Mouse (Mus musculus): ENCODE measurements around the gene Ucp2.

Gene Ucp2

DNA sequence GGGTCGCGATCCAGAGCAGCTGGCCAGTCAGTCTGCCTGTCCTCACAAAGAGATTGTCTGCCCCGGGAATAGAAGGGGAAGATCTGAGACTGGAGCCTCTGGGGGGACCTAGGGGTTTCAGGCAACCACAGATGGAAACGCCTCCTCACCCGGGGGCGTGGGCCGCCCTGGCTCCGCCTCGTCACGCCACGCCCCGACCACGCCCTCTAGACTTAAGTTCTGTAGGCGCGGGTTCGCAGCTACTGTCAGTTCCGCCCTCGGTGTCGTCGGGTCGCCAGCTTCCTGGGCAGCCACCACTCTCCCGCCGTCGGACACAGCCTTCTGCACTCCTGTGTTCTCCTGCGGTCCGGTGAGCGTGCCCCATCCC lies at the start of gene Ucp2:
Gene Ucp2 (plus strand): TSS at position 221 of the 367 bp plus-strand sequence.
- peak; percentile 61 for DNase-seq (ENCODE audit: low spot score)

DNA sequence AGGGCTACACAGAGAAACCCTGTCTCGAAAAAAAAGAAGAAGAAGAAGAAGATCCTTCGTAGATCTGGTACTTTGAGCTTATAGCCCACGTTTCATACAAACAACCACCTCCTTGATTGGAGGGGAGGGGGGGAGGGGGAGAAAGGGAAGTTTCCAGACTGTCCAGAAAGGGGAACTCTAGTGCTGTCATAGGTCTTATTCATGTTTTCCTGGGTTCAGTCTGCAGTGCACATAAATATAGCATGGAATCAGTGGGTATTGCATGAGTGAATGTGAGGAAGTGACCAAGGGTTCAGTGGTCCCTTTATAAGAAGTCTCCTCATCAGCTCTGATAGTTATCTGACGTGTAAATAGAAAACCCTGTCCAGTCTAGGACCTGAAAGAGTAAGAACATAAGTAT lies 49.4 kb upstream of the Ucp2 start:
- DNase-seq (ENCODE audit: low spot score) = no peak

DNA sequence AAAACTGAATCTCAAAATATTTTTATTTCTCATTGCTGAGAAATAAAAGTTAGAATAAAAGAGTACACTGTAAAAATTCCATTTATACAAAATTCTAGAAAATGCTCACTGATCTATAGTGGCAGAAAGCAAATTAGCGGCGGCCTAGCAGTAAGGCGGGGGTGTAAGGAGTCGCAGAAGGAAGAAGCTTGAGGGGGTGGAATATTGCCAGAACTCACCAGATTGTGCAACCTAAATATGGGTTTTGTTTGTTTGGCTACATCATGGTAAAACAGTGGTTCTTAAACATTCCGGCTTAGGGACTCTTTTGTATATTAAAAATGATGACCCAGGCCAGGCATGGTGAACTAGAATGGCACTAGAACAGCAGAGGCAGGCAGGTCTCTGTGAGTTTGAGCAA lies 46.9 kb upstream of the Ucp2 start:
- no peak for DNase-seq (ENCODE audit: low spot score)

DNA sequence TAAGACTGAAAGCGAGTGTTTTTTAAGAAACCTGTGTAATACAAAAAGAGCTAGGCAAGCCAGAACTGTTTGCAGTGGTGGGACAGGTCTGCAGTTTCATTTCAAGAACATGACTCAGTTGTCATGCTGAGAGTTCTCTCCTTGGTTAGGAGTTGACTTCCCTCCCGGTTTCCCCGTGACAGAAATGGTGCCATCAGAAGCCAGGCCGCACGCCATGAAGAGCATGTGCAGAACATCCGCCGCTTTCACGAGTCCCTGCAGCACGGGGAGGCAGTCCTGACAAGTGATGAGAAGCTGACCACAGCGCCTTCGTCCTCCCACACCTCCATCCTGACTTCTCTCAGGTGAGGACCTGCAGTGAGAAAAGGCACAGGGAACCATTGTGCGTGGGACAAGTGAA lies 44.6 kb upstream of the Ucp2 start:
- DNase-seq (ENCODE audit: low spot score) = no peak

DNA sequence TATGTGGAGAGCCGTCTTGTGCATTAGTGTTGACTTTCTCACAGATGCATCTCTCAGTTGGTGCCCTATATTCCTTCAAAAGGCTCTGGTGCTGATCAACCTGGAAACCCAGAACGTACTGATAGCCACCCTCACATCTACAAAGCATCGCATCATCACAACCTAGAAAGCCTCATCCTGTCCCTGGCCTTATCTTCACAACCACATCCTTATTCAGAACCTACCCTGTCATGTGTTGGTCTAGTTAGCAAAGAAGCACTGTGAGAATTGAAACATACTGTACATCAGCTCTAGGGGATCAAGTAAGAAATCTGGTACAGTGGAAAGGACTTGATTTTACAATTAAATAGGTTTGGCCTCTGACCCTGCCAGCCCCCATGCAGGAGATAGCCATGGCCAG lies 44.2 kb upstream of the Ucp2 start:
- DNase-seq (ENCODE audit: low spot score) = no peak

DNA sequence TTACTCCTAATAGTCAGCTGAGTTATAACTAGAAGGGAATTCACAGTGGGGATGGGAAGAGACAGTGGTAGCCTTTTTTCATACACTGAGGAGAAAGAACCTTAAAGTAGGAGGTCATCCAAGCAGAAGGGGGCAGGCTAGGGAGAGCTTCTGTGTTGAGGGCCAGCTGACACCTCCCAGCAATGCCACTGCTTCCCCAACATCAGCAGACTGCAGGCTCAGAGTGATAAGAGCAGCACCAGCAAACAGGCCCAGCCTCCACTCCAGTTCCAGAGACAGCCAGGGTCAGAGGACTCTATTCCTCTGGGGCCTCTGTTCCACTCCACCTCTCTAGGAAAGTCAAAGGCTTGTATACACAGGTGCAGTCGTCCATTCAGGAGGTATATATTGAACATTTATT lies 35.0 kb upstream of the Ucp2 start:
- no peak for DNase-seq (ENCODE audit: low spot score)

DNA sequence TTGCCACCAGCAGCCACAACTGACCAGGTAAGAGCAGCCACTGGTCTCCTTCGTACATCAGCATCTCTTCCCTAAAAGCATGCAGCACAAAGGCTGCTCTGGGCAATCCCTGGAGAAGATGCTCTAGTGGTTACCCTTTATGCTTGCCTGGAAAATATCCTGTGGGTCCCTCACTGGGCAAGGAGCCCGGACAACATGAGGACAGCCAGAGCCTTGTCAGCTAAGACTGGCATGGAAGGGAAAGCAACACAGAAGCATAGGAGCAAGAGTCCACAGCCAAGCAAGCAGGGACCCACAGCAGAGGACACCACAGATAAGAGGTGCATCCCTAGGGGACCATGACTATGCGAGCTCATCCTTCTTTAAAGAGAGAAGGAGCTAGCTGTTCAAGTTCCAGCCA lies 33.3 kb upstream of the Ucp2 start:
- DNase-seq (ENCODE audit: low spot score) = peak; percentile 80

DNA sequence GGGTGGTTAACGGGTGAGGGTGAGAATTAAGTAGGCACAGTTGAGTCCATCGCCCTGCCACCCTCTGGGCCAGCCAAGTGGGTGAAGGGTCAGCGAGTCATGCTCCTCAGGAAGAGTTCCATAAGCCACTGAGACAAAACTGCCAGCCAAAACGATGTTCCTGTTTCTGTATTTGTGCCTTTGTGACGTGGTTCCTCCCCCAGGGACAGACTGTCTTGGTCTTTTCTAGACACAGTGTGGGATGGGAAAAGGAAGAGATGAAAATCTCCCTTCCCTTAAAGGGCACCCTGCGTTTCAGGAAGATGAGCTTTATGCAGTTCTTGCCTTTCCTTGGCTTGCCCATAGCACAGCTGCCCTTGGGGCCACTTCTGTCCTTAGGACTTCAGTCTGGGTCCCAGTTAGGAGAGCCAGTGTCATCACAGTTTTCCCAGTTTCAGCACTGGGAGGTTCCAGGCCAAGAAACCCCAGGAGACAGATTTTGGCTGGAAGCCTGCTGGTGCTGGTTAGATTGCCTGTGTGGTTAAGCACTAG lies 31.5 kb upstream of the Ucp2 start:
- peak; percentile 78 for DNase-seq (ENCODE audit: low spot score)

DNA sequence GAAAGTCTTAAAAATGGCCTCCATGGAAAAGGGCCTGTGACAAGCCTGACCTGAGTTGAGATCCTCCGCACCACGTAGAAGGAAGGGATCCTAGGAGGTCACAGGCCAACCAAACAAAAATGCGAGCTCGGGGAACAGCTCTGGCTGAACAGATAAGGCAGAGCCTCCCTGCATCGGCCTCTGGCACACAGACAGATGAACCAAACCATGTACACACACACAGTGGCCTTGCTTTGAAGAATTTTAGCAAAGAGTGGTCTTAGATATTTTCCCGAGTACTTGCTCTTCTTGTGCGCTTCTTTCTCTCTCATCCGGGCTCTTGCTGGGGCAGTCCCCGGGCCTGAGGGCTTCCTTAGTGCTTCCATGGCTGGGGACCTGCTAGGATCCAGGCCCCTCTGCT lies 29.9 kb upstream of the Ucp2 start:
- DNase-seq (ENCODE audit: low spot score) = peak; percentile 22

DNA sequence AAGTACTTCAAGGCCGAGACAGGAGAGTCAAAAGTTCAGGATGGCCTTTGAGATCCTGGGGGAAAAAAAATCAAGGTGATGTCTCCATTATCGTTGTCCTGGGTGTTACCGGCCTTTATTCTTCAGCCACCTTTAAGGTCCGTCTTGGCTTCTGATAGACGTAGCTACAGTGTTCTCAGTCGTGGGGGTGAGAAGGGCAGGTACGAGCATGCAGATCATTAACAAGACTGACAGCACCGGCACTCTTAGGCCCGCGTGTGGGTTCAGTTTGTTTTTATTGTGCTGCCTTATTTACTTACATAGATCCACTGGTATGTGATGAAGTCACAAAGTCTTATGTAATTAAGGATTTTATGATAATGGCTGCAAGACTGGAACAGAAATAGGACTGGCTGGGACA lies 29.4 kb upstream of the Ucp2 start:
- no peak for DNase-seq (ENCODE audit: low spot score)

DNA sequence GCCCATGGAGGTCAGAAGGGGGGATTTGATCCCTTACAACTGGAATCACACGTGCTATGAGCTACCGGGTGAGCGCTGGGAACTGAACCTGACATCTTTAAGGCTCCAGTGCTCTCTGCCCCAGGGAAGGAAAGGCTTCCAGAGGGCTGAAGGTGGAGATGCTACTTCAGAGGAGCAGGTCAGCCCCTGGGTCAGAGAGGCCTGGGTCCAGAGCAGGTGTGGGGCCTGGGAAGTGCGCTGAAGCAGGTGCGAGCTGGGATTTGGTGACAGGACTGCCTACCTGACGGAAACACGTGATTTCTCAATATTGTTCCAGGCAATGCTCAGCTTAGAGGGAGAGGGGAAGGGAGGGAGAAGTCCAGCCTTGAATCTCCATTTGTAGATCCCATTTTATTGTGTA lies 28.9 kb upstream of the Ucp2 start:
- DNase-seq (ENCODE audit: low spot score) = no peak

DNA sequence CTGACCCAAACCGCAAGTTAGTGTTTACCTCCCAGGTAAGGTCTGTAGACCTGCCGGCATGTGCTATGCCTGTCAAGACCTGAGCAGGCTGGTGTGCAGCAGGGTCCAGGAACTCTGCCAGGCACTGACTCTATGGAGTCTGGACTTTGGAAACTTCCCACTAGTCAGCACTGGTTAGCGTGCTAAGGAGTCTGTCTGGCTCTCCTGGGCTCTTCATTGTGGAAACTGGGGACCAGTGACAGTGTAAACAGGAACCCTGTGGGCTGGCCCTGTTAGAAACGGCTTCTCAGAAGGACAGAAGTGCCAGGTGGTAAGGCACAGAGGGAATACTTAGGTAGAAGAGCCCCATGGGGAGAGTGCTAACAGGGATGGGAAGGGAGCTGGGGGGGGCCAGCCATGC lies 27.9 kb upstream of the Ucp2 start:
- peak; percentile 46 for DNase-seq (ENCODE audit: low spot score)

DNA sequence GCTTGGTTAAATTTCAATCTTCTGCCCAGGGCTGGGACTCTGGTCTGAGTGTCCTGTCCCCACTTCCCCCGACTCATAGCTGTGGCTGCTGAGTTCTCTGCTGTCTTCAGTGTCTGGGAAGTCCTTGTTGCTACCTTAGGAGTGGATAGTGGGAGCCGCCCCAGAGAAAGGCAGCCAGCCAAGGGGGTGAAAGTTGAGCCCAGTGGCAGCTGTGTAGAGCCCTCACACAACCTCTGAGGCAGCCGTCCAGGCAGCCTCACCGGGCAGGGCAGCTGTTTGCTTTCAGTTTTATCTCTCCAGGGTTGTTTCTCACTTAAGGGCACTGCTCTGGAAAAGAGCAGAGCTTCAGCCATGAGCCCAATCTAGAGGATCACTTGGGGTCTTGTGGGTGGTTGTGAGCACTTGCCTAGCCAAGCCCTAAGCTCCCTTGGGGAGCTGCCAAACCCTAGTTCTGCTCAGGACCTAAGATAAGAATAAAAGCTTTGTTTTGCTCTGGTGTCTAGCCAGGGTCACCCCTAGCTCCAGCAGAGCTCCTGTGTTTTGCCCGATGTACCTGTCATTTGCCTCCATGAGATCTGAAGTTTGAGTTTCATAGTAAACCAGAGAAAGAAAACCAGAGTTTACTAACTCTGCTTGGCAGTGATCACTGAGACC lies 27.4 kb upstream of the Ucp2 start:
- DNase-seq (ENCODE audit: low spot score) = peak; percentile 86

DNA sequence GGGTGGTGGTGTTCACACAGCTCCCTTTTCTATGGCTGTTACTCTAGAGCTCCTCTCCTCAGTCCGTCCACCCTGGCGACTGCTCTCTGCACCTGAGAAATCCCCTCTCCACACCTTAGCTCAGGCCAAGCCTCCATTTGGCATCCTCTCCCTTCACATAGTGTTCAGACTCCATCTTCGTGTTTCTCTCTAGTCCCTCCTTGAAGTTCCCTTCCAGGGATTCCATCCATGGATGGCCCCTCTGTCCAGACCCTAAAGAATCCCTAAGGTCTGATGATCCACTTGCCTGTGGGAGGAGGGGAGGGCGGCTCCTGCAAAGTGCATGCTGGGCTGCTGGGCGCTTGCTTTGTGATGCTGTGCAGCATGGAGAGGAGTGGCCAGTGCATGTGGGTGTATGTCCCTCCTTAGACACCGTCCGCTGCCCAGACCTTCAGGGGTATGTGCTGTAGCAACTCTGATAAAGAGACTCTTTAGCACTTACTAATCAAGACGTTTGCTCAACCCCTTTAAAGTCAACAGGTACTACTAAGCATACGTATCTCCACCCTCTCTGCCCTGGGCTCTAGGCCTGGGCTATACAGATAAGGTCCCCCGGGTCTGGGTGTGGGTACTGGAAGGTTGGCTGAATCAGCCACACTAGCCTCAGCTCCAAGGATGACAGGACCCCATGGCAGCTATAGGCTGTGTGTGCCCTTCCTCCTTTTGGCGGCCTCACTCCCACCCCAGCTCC lies 26.2 kb upstream of the Ucp2 start:
- no peak for DNase-seq (ENCODE audit: low spot score)

DNA sequence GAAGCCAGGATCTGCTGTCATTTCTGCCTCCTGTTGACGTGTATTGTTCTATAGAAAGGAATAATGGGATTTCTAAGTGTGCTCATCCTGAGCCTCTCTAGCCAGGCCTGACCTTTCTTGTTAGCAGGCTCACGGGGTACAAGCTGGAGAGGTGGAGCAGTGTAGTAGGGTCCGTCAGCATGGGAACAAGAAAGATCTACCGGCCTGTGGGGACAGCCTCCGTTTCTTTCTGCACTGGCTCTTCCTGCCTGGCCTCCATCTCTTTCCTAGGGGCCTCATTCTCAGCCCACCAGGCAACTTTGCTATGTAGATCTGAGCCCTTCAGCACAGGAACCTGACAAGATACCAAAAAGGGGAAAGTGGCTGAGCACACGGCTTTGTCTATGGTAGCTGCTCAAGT lies 24.4 kb upstream of the Ucp2 start:
- no peak for DNase-seq (ENCODE audit: low spot score)

DNA sequence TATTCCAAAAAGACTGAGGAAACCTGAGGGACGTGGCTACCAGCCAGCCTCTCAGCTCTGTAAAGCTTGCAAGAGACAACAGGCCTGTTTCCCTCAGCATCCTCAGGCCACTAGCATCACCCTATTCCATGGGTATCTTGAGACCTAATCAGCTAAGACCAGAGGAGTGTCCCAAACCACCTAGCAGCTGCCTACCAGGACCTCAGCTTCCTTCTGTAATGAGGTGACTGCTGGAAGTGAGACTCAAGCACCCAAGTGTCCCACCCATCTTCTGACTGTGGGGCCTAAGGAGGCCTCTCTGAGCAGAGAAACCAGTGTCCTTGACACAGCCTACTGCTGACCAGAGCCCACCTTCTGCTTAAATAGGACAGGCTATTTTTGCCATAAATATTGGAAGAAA lies 23.6 kb upstream of the Ucp2 start:
- no peak for DNase-seq (ENCODE audit: low spot score)

DNA sequence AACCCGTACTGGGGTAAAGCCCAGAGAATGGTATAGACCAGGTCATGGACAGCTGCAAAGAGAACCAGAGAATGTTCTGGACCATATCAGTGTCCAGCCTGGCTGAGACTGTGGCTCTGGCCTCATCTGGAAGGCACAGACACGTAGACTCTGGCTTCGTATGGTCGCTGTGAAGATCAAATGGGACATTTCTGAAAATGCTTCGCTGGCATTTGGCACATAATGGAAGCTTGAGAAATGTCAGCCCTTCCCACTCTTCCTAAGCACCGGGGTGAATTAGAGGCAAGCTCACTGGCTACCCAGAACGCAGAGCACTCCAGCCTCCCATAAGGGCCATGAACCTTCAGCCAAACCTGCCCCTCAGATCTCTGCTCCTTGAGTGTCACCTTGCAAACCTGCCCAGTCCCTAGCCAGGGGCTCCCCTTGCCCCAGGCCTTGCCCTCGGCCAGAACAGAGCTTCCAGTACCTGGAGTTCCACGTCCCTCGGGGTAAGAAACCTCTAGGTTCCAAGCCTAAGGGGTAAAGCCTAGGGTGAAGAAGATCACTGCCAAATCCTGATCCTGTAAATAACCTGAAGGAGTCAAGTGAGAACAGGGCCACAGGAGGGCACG lies 22.2 kb upstream of the Ucp2 start:
- DNase-seq (ENCODE audit: low spot score) = no peak

DNA sequence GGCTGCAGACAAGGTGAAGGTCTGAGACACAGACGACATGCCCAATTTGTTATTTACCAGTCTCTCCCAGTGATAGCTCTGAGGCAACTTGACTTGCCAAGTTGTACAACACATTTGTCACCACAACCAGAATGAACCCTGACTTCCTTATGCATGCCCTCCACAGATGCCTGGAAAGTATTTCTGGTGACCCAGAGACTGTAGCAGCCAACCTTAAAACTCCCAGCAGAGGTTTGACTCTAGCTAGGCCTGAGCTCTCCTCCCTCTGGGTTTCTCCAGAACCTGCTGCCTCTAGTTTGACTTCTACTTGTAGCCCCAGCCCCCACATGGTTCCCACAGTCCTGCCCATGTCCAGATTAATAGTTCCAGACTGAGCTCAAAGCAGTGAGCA lies 21.7 kb upstream of the Ucp2 start:
- DNase-seq (ENCODE audit: low spot score) = peak; percentile 56

DNA sequence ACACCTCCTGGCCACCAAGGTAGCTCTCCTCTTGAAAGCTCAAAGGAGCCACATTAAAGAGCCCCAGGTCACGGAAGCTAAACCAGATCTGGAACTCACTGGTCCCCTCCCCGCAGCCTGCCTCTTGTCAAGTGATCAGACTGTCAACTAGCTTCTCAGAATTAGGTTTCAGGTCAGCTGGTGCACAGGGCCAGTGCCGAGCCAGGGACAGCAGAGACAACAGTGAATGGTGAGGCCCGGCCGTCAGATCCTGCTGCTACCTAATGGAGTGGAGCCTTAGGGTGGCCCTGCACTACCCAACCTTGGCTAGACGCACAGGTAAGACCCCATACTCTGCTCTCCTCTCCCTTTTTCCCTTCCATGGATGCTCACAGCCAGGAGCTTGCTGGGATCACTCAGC lies 20.4 kb upstream of the Ucp2 start, which contains the start of gene Ucp3:
Gene Ucp3 (plus strand): TSS at position 214 of the 400 bp plus-strand sequence.
- DNase-seq (ENCODE audit: low spot score) = peak; percentile 57

DNA sequence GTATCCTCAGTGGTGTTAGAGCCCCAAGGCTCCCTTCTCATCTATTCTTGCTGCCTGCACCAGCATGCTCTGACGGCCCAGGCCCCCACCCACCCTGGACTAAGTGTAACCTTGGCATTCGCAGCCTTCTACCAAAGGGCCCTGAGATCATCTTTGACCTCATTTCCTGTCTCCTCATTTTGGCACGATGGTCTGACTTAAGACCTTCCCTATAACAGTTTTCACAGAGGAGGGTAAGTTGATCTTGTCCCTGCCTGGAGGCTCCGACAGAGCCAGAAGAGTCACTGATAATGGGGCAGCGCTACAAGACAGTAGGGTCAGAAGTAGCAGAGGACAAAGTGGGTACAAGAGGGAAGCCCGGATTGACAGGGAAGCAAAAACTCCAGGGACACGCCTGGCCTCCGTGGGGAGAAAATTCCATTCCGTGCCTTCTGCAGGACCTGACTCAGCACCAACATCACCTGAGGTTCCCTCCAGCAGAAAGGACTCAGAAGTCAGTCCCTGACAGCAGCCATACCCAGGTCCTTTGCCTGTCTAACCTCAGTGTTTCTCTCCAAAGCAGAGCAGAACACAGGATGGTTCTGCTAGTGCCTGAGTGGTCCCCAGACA lies 19.2 kb upstream of the Ucp2 start:
- peak; percentile 42 for DNase-seq (ENCODE audit: low spot score)

DNA sequence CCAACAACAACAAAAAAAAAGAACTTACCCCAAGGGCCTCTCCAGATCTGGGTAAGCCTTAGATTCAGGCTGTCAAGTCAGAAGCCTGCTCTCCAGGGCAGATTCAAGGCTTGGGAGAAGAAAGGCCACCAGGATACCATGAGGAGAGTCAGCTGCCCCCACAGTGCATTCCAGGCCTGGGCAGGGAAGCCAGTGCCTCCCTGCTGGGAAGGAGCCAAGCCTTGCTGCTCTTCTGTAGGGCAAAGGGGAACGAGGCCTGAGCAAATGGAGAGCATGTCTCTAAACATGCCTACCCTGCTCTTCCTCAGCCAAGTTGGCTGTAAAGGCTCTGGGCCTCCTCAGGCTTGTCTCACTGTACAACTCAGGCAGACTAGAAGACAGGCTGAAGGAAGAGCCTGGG lies 18.5 kb upstream of the Ucp2 start:
- DNase-seq (ENCODE audit: low spot score) = peak; percentile 90

DNA sequence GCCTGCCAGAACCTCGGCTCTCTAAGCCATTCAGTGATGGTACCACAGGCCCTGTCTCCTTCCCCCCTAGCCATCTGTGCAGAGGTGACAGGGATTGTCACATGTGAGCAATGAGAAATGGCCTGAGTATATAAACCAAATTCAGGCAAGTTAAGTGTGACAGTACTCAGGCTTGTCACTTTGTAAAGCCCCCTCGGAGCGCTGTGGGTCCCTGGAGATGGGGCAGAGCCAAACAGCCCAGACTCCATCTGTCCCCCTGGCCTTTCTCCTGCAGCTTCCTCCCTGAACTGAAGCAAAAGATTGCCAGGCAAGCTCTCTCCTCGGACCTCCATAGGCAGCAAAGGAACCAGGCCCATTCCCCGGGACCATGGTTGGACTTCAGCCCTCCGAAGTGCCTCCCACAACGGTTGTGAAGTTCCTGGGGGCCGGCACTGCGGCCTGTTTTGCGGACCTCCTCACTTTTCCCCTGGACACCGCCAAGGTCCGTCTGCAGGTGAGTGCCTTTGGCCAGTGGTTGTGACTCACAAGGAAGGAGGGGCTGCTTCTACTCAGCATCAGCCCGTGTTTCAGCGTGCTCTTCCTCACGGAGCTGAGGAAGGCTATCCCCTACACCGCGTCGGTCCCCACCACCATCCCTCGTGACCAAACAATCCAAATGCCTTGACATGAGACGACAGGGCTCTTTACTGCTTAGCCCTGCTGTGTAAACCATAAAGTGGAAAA lies 13.9 kb upstream of the Ucp2 start:
- no peak for DNase-seq (ENCODE audit: low spot score)
